Mouse (Mus musculus) embryonic facial prominence, embryonic 15.5 days (tissue): ENCODE results near the gene Bcl10. TPM values are rescaled to one million over a fixed set of nuclear protein-coding genes. Genes with fewer than 3 reads are reported as not detected.

Source experiments
- ATAC-seq: fragments of 200-750 bp; cut with Nextera tagmentation; 2 replicates; pipeline ENCODE4 v1.8.0; 2017; ENCODE audit warnings: low read depth, moderate TSS enrichment; ENCODE audit not compliant: insufficient number of reproducible peaks, low FRiP score, low TSS enrichment
- H3K27ac ChIP-seq: fragments of 300-500 bp; sonication (generic); replicated peaks from 2 replicates; pipeline ENCODE4 v1.5.1; 2015; ENCODE audit warnings: mild to moderate bottlenecking, inconsistent platforms
- H3K27me3 ChIP-seq: fragments of 300-500 bp; sonication (generic); 2 replicates; pipeline ENCODE4 v1.6.1; 2015; ENCODE audit warnings: inconsistent platforms
- H3K36me3 ChIP-seq: fragments of 300-500 bp; sonication (generic); 2 replicates; pipeline ENCODE4 v1.6.1; 2015; ENCODE audit warnings: mild to moderate bottlenecking, inconsistent platforms
- H3K4me1 ChIP-seq: fragments of 300-500 bp; sonication (generic); 2 replicates; pipeline ENCODE4 v1.6.1; 2015; ENCODE audit warnings: inconsistent platforms
- H3K4me2 ChIP-seq: fragments of 300-500 bp; sonication (generic); replicated peaks from 2 replicates; pipeline ENCODE4 v1.6.1; 2015; ENCODE audit warnings: mild to moderate bottlenecking, inconsistent platforms
- H3K4me3 ChIP-seq: fragments of 300-500 bp; sonication (generic); replicated peaks from 2 replicates; pipeline ENCODE4 v1.5.1; 2015; ENCODE audit warnings: mild to moderate bottlenecking, inconsistent platforms
- H3K9ac ChIP-seq: fragments of 300-500 bp; sonication (generic); 2 replicates; pipeline ENCODE4 v1.6.1; 2015; ENCODE audit warnings: inconsistent platforms
- H3K9me3 ChIP-seq: fragments of 300-500 bp; sonication (generic); replicated peaks from 2 replicates; pipeline ENCODE4 v1.6.1; 2016; ENCODE audit warnings: inconsistent platforms
- WGBS: fragments of 180-500 bp; shearing (Covaris S2); methylation state at CpG from one replicate; pipeline ENCODE4 v1.1.7; 2015; 5-methylcytosine and 5-hydroxymethylcytosine counted together
- polyA plus RNA-seq: library from polyadenylated mRNA; unstranded; fragments of >200 nt; fragmentation: Nextera tagmentation; extraction: Ambion mirVana; gene quantifications from 2 replicates; pipeline ENCODE4 v1.2.1, GENCODE M21; 2015

The Bcl10 gene
- polyA plus RNA-seq, 1 experiment from 2014 or later, result 51.8 TPM

- Histone ChIP-seq H3K9ac (no peak overlapping the region), H3K4me3 (no peak overlapping the region), H3K27me3 (no peaks in the 10 kb centered on the region), H3K9me3 (no peaks in the 10 kb centered on the region), H3K4me1 (no peaks in the 10 kb centered on the region), H3K27ac (no peak overlapping the region), H3K36me3 (no peaks in the 10 kb centered on the region), H3K4me2 (no peak overlapping the region)
- WGBS, result 87% methylated on average over 5 of the region's 5 CpGs
- no peak for ATAC-seq
Measured at GRCm38 (mm10) chr3:145916374-145916773, 6.2 kb upstream of the Bcl10 start.

GRCm38 (mm10) chr3:145916826-145917225 lies 5.8 kb upstream of the Bcl10 start:
- H3K9ac ChIP-seq, result no peak overlapping the region
- WGBS, result 67% methylated on average over 4 of the region's 4 CpGs
- H3K27me3 ChIP-seq, result no peaks in the 10 kb centered on the region
- ATAC-seq, result no peak
- H3K4me3 ChIP-seq, result no peak overlapping the region
- H3K36me3 ChIP-seq, result no peaks in the 10 kb centered on the region
- H3K4me2 ChIP-seq, result no peak overlapping the region
- no peaks in the 10 kb centered on the region for H3K9me3 ChIP-seq
- no peaks in the 10 kb centered on the region for H3K4me1 ChIP-seq
- no peak overlapping the region for H3K27ac ChIP-seq

- Histone ChIP-seq H3K4me1 (peaks cover 13% of the 10 kb centered on the region), H3K4me3 (no peak overlapping the region), H3K27ac (peak overlapping the region; percentile 94; the same call in 1 of the 2 replicates), H3K27me3 (no peaks in the 10 kb centered on the region), H3K4me2 (no peak overlapping the region), H3K9ac (no peak overlapping the region), H3K36me3 (0 out of 2 replicates have a peak, but pooled peaks cover 1% of the 10 kb centered on the region), H3K9me3 (no peaks in the 10 kb centered on the region)
- 63% methylated on average over 3 of the region's 3 CpGs for WGBS
- ATAC-seq, result no peak
Measured at GRCm38 (mm10) chr3:145922971-145923370, 367 bp downstream of the Bcl10 start.

- Histone ChIP-seq H3K4me3 (peak overlapping the region; percentile 84), H3K9me3 (no peaks in the 10 kb centered on the region), H3K27me3 (no peaks in the 10 kb centered on the region), H3K4me2 (peak overlapping the region; percentile 65), H3K4me1 (peaks cover 13% of the 10 kb centered on the region), H3K27ac (peak overlapping the region; percentile 96), H3K36me3 (0 out of 2 replicates have a peak, but pooled peaks cover 2% of the 10 kb centered on the region), H3K9ac (peak overlapping the region; percentile 80)
- ATAC-seq, result peak; percentile 100
- under 1% methylated on average over 58 of the region's 58 CpGs for WGBS
Measured at GRCm38 (mm10) chr3:145923874-145924577, 1.4 kb downstream of the Bcl10 start.

- 0 out of 2 replicates have a peak, but pooled peaks cover 2% of the 10 kb centered on the region for H3K36me3 ChIP-seq
- no peaks in the 10 kb centered on the region for H3K9me3 ChIP-seq
- peak overlapping the region; percentile 80 for H3K9ac ChIP-seq
- no peak for ATAC-seq
- peak overlapping the region; percentile 65 for H3K4me2 ChIP-seq
- H3K4me1 ChIP-seq, result peaks cover 13% of the 10 kb centered on the region
- H3K27me3 ChIP-seq, result no peaks in the 10 kb centered on the region
- peak overlapping the region; percentile 96 for H3K27ac ChIP-seq
- WGBS, result 4% methylated on average over 39 of the region's 39 CpGs
- peak overlapping the region; percentile 84 for H3K4me3 ChIP-seq
Measured at GRCm38 (mm10) chr3:145924649-145925337, 2.2 kb downstream of the Bcl10 start.

GRCm38 (mm10) chr3:145925506-145925905 lies 2.9 kb downstream of the Bcl10 start:
- Histone ChIP-seq H3K27ac (no peak overlapping the region), H3K36me3 (0 out of 2 replicates have a peak, but pooled peaks cover 5% of the 10 kb centered on the region), H3K4me1 (peaks cover 13% of the 10 kb centered on the region), H3K4me3 (peak overlapping the region; percentile 84), H3K9me3 (no peaks in the 10 kb centered on the region), H3K27me3 (no peaks in the 10 kb centered on the region), H3K4me2 (peak overlapping the region; percentile 65), H3K9ac (0 out of 2 replicates have a peak overlapping the region, but pooled peaks have one; percentile 24)
- ATAC-seq, result no peak
- 56% methylated on average over 5 of the region's 5 CpGs for WGBS

- H3K4me1 ChIP-seq, result peaks cover 13% of the 10 kb centered on the region
- no peak overlapping the region for H3K4me3 ChIP-seq
- no peak overlapping the region for H3K9ac ChIP-seq
- no peaks in the 10 kb centered on the region for H3K9me3 ChIP-seq
- no peak overlapping the region for H3K27ac ChIP-seq
- H3K4me2 ChIP-seq, result no peak overlapping the region
- H3K36me3 ChIP-seq, result peaks cover 34% of the 10 kb centered on the region
- 37% methylated on average over 7 of the region's 7 CpGs for WGBS
- no peak for ATAC-seq
- no peaks in the 10 kb centered on the region for H3K27me3 ChIP-seq
Measured at GRCm38 (mm10) chr3:145929525-145930400, 7.2 kb downstream of the Bcl10 start.

- Histone ChIP-seq H3K4me1 (peaks cover 7% of the 10 kb centered on the region), H3K9ac (no peak overlapping the region), H3K4me2 (no peak overlapping the region), H3K4me3 (no peak overlapping the region), H3K27me3 (no peaks in the 10 kb centered on the region), H3K27ac (no peak overlapping the region), H3K36me3 (peaks cover 32% of the 10 kb centered on the region), H3K9me3 (no peaks in the 10 kb centered on the region)
- no peak for ATAC-seq
- 90% methylated on average over 9 of the region's 9 CpGs for WGBS
Measured at GRCm38 (mm10) chr3:145933845-145934244, 11.2 kb downstream of the Bcl10 start.

- 1% methylated on average over 70 of the region's 70 CpGs for WGBS
- no peaks in the 10 kb centered on the region for H3K27me3 ChIP-seq
Measured at GRCm38 (mm10) chr3:145937505-145938404, 15.2 kb downstream of the Bcl10 start, which contains the start of gene 2410004B18Rik. TSS of gene 2410004B18Rik (plus strand) at chr3:145938014.

More at GRCm38 (mm10) chr3:145937505-145938404, 15.2 kb downstream of the Bcl10 start, which contains the start of gene 2410004B18Rik:
- peak within 1 kb of the TSS; percentile 74 for H3K4me2 ChIP-seq
- peak within 1 kb of the TSS; percentile 73 for H3K9ac ChIP-seq
- ATAC-seq, result peak; percentile 93
- H3K9me3 ChIP-seq, result no peaks in the 10 kb centered on the region
- H3K4me3 ChIP-seq, result peak within 1 kb of the TSS; percentile 72
- peaks cover 25% of the 10 kb centered on the region for H3K36me3 ChIP-seq
- peak within 1 kb of the TSS; percentile 68 for H3K27ac ChIP-seq
- H3K4me1 ChIP-seq, result peaks cover 27% of the 10 kb centered on the region
